Mouse (Mus musculus): ENCODE data around the gene Fam107a. TPM values are rescaled to one million over a fixed set of nuclear protein-coding genes. Genes with fewer than 3 reads are reported as not detected.

Gene Fam107a
- not detected for total RNA-seq (2018; cell fraction: chromatin; rRNA removed)
- total RNA-seq (2018; cell fraction: cytosol; rRNA removed) = not detected
- total RNA-seq (2018; cell fraction: nucleus; rRNA removed) = not detected
- polyA plus RNA-seq (2018) = not detected in 3 replicates

DNA sequence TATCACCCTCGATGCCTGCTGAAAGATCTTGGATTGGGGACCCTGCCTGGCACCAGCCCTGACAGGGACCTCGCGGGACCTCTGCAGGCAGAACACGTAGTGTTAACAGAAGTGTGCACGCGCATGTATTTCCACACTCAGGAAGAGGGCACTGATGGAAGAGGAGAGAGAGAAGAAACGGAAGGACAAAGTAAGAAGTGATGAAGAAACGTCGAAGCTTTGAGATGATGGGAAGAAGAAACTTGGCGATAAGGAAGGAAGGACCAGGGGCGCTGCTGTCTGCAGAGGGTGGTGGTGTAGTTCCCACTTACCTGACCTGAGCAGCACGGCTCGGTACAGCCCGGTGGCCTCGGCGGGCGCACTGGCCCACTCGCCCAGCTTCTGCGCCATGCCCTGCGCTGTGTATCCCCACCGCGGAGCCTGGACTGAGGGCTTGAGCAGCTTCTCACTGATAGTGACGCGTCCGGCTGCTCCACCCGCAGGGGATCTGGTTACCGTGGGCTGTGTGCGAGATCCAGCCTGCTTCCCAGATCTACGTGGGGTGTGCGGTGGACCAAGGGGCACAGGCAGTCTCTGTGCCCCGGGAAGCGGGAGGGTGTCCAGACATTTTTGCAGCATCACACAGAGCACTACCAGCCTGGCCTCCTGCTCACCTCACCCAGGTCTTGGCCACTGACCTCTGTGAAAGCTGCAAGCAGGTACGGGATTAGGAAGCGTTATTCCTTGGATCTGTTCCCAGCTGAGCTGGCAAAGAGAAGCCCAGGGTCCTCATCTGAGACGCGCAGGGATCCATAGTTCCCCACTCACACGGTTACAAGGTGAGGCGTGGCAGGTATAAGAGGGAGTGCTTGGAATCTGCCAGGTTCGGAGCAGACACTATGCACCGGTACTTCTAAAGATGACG lies at the start of gene Fam107a:
Gene Fam107a, minus strand, starts transcription at position 830 of the 904 bp plus-strand sequence.
- Histone ChIP-seq H3K36me3 (ENCODE audit: inconsistent target) (no peaks in the 10 kb centered on the region), H3K4me3 (ENCODE audit: inconsistent target) (no peak within 1 kb of the TSS), H3K27ac (no peak within 1 kb of the TSS), H3K79me2 (ENCODE audit: inconsistent target) (no peaks in the 10 kb centered on the region)
- WGBS (ENCODE audit: missing documents) = 18% methylated on average over 41 of the region's 41 CpGs

DNA sequence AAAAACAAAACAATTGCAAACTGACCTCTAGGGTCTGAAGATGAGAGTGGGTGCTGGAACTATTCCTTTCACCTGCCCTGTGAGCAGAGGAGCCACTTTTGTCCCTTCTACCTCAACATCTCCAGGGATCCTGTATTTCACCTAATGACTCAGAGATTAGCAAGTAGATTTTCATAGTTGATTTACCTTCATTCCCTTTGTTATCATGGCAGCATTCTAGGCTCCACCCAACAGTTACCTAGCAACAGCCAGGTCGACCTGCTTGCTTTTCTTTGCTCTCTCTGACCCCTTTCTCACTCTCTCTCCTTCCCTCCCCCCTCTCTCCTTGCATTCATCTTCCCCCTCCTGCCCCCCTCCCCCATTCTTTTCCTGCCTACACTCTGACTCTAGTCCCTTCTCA lies 49.3 kb upstream of the Fam107a start:
- WGBS (ENCODE audit: missing documents) = 33% methylated on average over 1 of the region's 1 CpGs
- Histone ChIP-seq H3K36me3 (ENCODE audit: inconsistent target) (no peaks in the 10 kb centered on the region), H3K27ac (no peak overlapping the region), H3K79me2 (ENCODE audit: inconsistent target) (no peaks in the 10 kb centered on the region), H3K4me3 (ENCODE audit: inconsistent target) (no peak overlapping the region)

DNA sequence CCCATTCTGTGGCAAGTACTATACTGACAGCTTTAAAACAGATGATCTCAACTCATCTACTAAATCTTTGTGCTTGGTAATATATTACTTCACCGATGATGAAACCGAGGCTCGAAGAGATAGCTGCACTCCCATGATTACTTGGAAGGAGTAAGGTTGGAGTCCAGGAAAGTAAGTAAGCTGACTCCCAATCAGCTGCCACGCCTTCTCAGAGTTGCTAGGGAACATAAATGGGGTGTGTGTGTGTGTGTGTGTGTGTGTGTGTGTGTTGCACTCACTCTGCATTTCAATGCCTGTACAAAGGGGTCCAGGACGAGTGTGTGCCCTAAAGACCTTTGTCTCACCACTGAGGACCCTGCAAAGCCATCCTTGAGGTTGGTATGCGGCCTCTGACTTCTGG lies 48.0 kb upstream of the Fam107a start:
- no peaks in the 10 kb centered on the region for H3K79me2 ChIP-seq (ENCODE audit: inconsistent target)
- H3K27ac ChIP-seq = no peak overlapping the region
- WGBS (ENCODE audit: missing documents) = 74% methylated on average over 6 of the region's 6 CpGs
- H3K36me3 ChIP-seq (ENCODE audit: inconsistent target) = no peaks in the 10 kb centered on the region
- H3K4me3 ChIP-seq (ENCODE audit: inconsistent target) = no peak overlapping the region

DNA sequence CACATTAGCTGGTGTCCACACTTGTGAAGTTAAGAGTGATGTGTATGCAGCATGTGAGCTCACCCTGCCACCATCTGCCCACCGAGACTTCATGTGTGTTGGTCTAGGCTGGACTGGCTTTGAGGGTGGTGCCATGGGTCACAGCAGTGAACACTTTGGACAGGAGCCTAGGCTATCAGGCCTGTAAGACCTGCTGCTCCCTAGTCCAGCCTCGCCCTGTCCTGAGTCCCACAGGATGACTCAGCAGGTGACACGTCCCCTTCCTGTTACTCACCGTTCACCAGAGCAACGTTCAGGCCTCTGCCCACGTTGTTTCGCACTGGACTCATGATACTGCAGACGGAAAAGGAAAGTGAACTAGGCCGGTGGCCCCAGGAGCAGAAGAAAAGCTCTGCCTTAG lies 39.0 kb upstream of the Fam107a start:
- 36% methylated on average over 9 of the region's 9 CpGs for WGBS (ENCODE audit: missing documents)
- H3K4me3 ChIP-seq (ENCODE audit: inconsistent target) = no peak overlapping the region
- H3K36me3 ChIP-seq (ENCODE audit: inconsistent target) = no peaks in the 10 kb centered on the region
- no peak overlapping the region for H3K27ac ChIP-seq
- no peaks in the 10 kb centered on the region for H3K79me2 ChIP-seq (ENCODE audit: inconsistent target)

GRCm38 (mm10) chr14:8355999-8356501 lies 38.2 kb upstream of the Fam107a start:
- no peaks in the 10 kb centered on the region for H3K36me3 ChIP-seq (ENCODE audit: inconsistent target)
- no peak overlapping the region for H3K4me3 ChIP-seq (ENCODE audit: inconsistent target)
- H3K27ac ChIP-seq = no peak overlapping the region
- 49% methylated on average over 6 of the region's 6 CpGs for WGBS (ENCODE audit: missing documents)
- no peaks in the 10 kb centered on the region for H3K79me2 ChIP-seq (ENCODE audit: inconsistent target)

GRCm38 (mm10) chr14:8348927-8349326 lies 31.1 kb upstream of the Fam107a start:
- no peaks in the 10 kb centered on the region for H3K36me3 ChIP-seq (ENCODE audit: inconsistent target)
- no peak overlapping the region for H3K27ac ChIP-seq
- H3K79me2 ChIP-seq (ENCODE audit: inconsistent target) = no peaks in the 10 kb centered on the region
- H3K4me3 ChIP-seq (ENCODE audit: inconsistent target) = no peak overlapping the region
- 47% methylated on average over 9 of the region's 9 CpGs for WGBS (ENCODE audit: missing documents)

DNA sequence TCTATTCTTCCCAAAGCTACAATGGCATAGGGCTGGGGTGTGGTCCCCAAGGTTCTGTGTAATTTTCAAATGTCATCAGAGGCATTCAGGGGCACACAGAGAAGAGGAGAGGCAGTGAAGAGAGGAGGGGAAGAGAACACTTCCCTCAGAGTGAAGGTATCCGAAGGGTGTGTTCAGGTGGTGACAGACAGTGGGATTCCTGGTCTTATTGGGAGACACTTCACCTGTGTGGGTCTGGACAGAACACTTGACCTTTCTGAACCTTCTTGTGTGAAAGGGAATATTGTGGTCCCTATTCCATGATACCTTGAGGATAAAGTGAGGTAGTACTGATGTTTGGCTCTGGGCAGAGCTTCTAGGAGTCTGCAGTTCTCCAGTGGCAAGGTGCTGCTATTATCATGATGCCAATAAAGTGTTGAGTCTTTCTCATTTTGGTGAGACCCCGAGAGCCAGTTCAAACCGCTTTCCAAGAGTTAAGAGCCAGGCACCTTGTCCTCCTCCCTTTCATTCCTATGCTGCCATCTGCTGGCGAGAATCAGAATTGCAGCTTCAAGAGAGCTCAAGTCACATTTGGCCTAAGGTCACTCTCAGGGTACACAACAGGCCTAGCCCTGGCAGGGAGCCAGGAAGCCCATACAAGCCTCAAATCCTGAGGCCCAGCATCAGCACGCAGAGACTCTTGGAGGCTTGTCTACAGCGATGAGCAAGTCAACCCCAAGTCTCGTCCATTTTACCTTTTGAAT lies 28.6 kb upstream of the Fam107a start:
- Histone ChIP-seq H3K79me2 (ENCODE audit: inconsistent target) (no peaks in the 10 kb centered on the region), H3K36me3 (ENCODE audit: inconsistent target) (no peaks in the 10 kb centered on the region), H3K4me3 (ENCODE audit: inconsistent target) (no peak overlapping the region), H3K27ac (no peak overlapping the region)
- WGBS (ENCODE audit: missing documents) = 29% methylated on average over 7 of the region's 7 CpGs

- no peaks in the 10 kb centered on the region for H3K36me3 ChIP-seq (ENCODE audit: inconsistent target)
- WGBS (ENCODE audit: missing documents) = 86% methylated on average over 4 of the region's 4 CpGs
- no peak overlapping the region for H3K4me3 ChIP-seq (ENCODE audit: inconsistent target)
- no peak overlapping the region for H3K27ac ChIP-seq
- no peaks in the 10 kb centered on the region for H3K79me2 ChIP-seq (ENCODE audit: inconsistent target)
These were observed 27.7 kb upstream of the Fam107a start for GRCm38 (mm10) chr14:8345566-8345965.

DNA sequence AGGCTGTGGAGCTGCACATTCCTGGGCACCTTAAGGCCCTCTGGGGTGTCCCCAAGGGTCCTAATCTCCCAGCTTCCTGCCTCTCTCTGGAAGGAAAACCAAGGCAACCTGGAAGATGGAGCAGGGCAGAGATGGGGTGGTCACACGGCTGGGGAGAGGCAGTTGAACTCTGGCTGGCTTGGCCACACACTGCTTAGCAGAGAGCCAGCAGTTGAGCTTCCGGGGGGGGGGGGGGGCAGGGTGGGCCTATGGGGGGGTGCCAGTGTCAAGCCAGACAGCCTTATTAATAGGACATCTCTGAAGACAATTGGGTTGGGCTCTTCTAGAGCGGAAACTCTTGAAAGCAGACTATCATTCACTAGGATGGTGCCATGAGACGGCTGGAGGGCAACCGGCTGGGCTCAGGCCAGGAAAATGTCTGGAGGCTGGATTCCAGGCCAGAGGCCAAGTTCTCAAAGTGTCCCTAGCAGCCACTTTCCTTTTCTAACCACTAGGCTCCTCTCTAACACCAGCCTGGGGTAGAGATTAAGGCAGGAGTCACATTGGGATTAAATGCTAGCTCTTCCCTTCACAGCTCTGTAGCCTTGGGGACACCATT lies 24.8 kb upstream of the Fam107a start:
- Histone ChIP-seq H3K79me2 (ENCODE audit: inconsistent target) (no peaks in the 10 kb centered on the region), H3K27ac (no peak overlapping the region), H3K4me3 (ENCODE audit: inconsistent target) (no peak overlapping the region), H3K36me3 (ENCODE audit: inconsistent target) (no peaks in the 10 kb centered on the region)
- WGBS (ENCODE audit: missing documents) = 84% methylated on average over 4 of the region's 5 CpGs

GRCm38 (mm10) chr14:8340226-8340625 lies 22.4 kb upstream of the Fam107a start:
- Histone ChIP-seq H3K36me3 (ENCODE audit: inconsistent target) (no peaks in the 10 kb centered on the region), H3K27ac (no peak overlapping the region), H3K79me2 (ENCODE audit: inconsistent target) (no peaks in the 10 kb centered on the region), H3K4me3 (ENCODE audit: inconsistent target) (no peak overlapping the region)
- 82% methylated on average over 4 of the region's 4 CpGs for WGBS (ENCODE audit: missing documents)

DNA sequence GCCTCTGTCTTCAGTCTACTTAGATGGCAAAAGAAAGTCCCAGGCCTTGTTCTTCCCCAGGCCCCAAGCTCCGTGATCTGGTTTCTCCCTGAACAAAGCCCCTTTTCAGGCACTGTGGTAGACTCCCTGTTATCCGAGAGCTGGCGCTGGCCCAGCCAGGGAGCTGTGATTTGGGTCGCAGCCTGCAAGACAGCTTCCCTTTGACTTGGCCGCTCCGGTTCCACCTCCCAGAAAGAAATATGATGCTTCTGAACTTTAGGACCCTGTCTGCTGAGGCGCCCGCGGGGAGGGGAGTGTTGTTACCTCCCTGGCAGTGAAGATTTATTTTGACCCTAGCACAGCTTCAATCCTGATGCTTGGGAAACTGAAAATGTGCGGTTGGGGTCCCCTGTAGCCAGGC lies 18.1 kb upstream of the Fam107a start:
- Histone ChIP-seq H3K79me2 (ENCODE audit: inconsistent target) (no peaks in the 10 kb centered on the region), H3K4me3 (ENCODE audit: inconsistent target) (no peak overlapping the region), H3K36me3 (ENCODE audit: inconsistent target) (no peaks in the 10 kb centered on the region), H3K27ac (no peak overlapping the region)
- WGBS (ENCODE audit: missing documents) = 93% methylated on average over 10 of the region's 10 CpGs

DNA sequence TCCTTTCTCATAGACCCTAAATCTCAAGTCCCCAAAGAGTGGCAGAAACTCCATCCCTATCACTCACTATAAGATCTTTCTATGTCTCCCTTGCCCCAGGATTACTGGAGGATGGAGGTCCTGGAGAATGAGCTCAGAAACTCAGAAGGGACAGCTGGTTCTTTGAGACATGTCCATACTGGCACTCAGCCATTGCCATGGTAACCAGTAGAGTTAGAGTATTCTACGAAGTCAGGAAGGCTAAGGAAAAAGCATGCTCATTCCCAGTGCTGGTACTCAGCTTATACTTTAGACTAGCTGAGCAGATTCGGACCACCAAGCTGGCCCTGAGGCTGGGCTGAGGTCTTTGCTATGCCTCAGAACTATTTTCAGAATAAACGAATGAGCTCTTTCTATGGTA lies 16.7 kb upstream of the Fam107a start:
- 89% methylated on average over 3 of the region's 3 CpGs for WGBS (ENCODE audit: missing documents)
- Histone ChIP-seq H3K36me3 (ENCODE audit: inconsistent target) (no peaks in the 10 kb centered on the region), H3K79me2 (ENCODE audit: inconsistent target) (no peaks in the 10 kb centered on the region), H3K4me3 (ENCODE audit: inconsistent target) (no peak overlapping the region), H3K27ac (no peak overlapping the region)

GRCm38 (mm10) chr14:8332314-8333252 lies 14.8 kb upstream of the Fam107a start:
- H3K36me3 ChIP-seq (ENCODE audit: inconsistent target) = no peaks in the 10 kb centered on the region
- no peaks in the 10 kb centered on the region for H3K79me2 ChIP-seq (ENCODE audit: inconsistent target)
- H3K27ac ChIP-seq = no peak overlapping the region
- 92% methylated on average over 10 of the region's 11 CpGs for WGBS (ENCODE audit: missing documents)
- no peak overlapping the region for H3K4me3 ChIP-seq (ENCODE audit: inconsistent target)
